Mouse (Mus musculus): ENCODE data around the gene Dtx3. TPM values are rescaled to one million over a fixed set of nuclear protein-coding genes. Genes with fewer than 3 reads are reported as not detected.
"Not testable (repeated sequence)": the region's sequence is repeated elsewhere in the genome, so short reads cannot be mapped to it uniquely, and the experiment has no call there.

Gene Dtx3
- polyA plus RNA-seq, 2 experiments from 2014 or later, result 40.6 to 42.9 TPM

- no peak for ATAC-seq
Observed at GRCm38 (mm10) chr10:127165354-127165653, 30.2 kb downstream of the Dtx3 start.

- ATAC-seq, result peak; percentile 35
Observed at GRCm38 (mm10) chr10:127164631-127165353, 30.7 kb downstream of the Dtx3 start, which contains the start of gene B4galnt1. Gene B4galnt1, plus strand, starts transcription at chr10:127165225.

- no peak for ATAC-seq
Observed at GRCm38 (mm10) chr10:127164190-127164589, 31.3 kb downstream of the Dtx3 start.

- ATAC-seq, result peak; percentile 72
Observed at GRCm38 (mm10) chr10:127162771-127163261, 32.7 kb downstream of the Dtx3 start.

- ATAC-seq, result no peak
Observed at GRCm38 (mm10) chr10:127160728-127161127, 34.8 kb downstream of the Dtx3 start.

- no peak for ATAC-seq
Observed at GRCm38 (mm10) chr10:127160081-127160480, 35.4 kb downstream of the Dtx3 start.

- no peak for ATAC-seq
Observed at GRCm38 (mm10) chr10:127158471-127158870, 37.1 kb downstream of the Dtx3 start.

- no peak for ATAC-seq
Observed at GRCm38 (mm10) chr10:127156511-127156910, 39.0 kb downstream of the Dtx3 start.

GRCm38 (mm10) chr10:127156089-127156488, 39.4 kb downstream of the Dtx3 start:
- no peak for ATAC-seq

- ATAC-seq, result no peak
Observed at GRCm38 (mm10) chr10:127154652-127155051, 40.9 kb downstream of the Dtx3 start.

GRCm38 (mm10) chr10:127154241-127154640, 41.3 kb downstream of the Dtx3 start:
- ATAC-seq, result no peak

GRCm38 (mm10) chr10:127153323-127153722, 42.2 kb downstream of the Dtx3 start:
- no peak for ATAC-seq

- not testable (repeated sequence) for ATAC-seq
Observed at GRCm38 (mm10) chr10:127152556-127152955, 43.0 kb downstream of the Dtx3 start.

- ATAC-seq, result not testable (repeated sequence)
Observed at GRCm38 (mm10) chr10:127151233-127151632, 44.3 kb downstream of the Dtx3 start.

GRCm38 (mm10) chr10:127150471-127150872, 45.1 kb downstream of the Dtx3 start:
- ATAC-seq, result peak; percentile 81

GRCm38 (mm10) chr10:127147135-127147534, 48.4 kb downstream of the Dtx3 start:
- ATAC-seq, result no peak

GRCm38 (mm10) chr10:127145303-127145702, 50.2 kb downstream of the Dtx3 start:
- ATAC-seq, result no peak

GRCm38 (mm10) chr10:127144536-127144935, 51.0 kb downstream of the Dtx3 start:
- ATAC-seq, result no peak

- ATAC-seq, result no peak
Observed at GRCm38 (mm10) chr10:127143228-127143627, 52.3 kb downstream of the Dtx3 start.

- ATAC-seq, result peak; percentile 58
Observed at GRCm38 (mm10) chr10:127141500-127141899, 54.0 kb downstream of the Dtx3 start.

- peak; percentile 33 for ATAC-seq
Observed at GRCm38 (mm10) chr10:127140971-127141370, 54.6 kb downstream of the Dtx3 start.

Measured in activated CD4-positive, CD25-positive, alpha-beta regulatory T cell, adult 4 months (primary cell).